Comparison of ENCODE assay signal across 12 mouse cellular contexts in genomic region chr10:59885174-59886080, GRCm38 (mm10). TPM values are rescaled to one million over a fixed set of nuclear protein-coding genes. Genes with fewer than 3 reads are reported as not detected.
A peak's percentile ranks its signal among the peaks of the same experiment; 100 is the strongest.
DNase-seq lines count a peak whose midpoint lies in the region; ATAC-seq and TF ChIP-seq lines count a peak whose summit lies in the region.
"Had no signal": no experiment of that assay in that cellular context is flagged by ENCODE, and none has a peak within 500 bp of the region (broad histone marks: within the 10 kb centered on the region; RNA-seq: fewer than 3 reads in every experiment).

No protein-coding gene starts in this region.

- no peak for TF ChIP-seq POLR2A in kidney, adult 2 months (IDR thresholded peaks at IDR 0.05; ENCODE audit: low read depth, low read length)
- TF ChIP-seq POLR2A in CH12.LX (IDR thresholded peaks at IDR 0.05; ENCODE audit: low read depth, low read length): no peak

- ATAC-seq in common myeloid progenitor, adult 5-6 weeks (replicated peaks; ENCODE audit: low read depth, poor library complexity, severe bottlenecking): 0 out of 2 replicates have a peak, but pooled peaks have one; percentile 15
- ATAC-seq: intestine, postnatal 0 days had no signal

- dilution Hi-C loops in CH12.LX (cut with MboI; ENCODE audit: extremely low pct_ligation_motif_present, extremely low pct_unique_long_range_greater_than_20kb, low sequenced_read_pairs): no loop called here

- peak overlapping the region; percentile 51 for H3K4me2 ChIP-seq in CH12.LX (ENCODE audit: insufficient read depth, low read depth, poor library complexity, severe bottlenecking)
- H3K4me2 ChIP-seq: forebrain, embryonic 12.5 days; stomach, embryonic 15.5 days had no signal

- H3K4me3 ChIP-seq in kidney, adult 2 months (ENCODE audit: insufficient read depth, low read depth, low read length): no peak overlapping the region
- H3K4me3 ChIP-seq in CH12.LX (replicated peaks in 1 of 3; ENCODE audit: low read depth in 2 of 3, low read length in 2 of 3, poor library complexity in 1 of 3): peak overlapping the region in 1 of 3 experiments; percentile 24
- no peak overlapping the region for H3K4me3 ChIP-seq in macrophage (ENCODE audit: inconsistent target)
- H3K4me3 ChIP-seq: forebrain, embryonic 12.5 days; stomach, embryonic 15.5 days had no signal

- H3K9ac ChIP-seq in CH12.LX (ENCODE audit: insufficient read depth, low read depth): peak overlapping the region; percentile 44
- H3K9ac ChIP-seq: forebrain, embryonic 12.5 days; stomach, embryonic 15.5 days had no signal

- H3K9me3 ChIP-seq in CH12.LX (replicated peaks; ENCODE audit: low read length): no peaks in the 10 kb centered on the region
- H3K9me3 ChIP-seq: forebrain, embryonic 12.5 days; stomach, embryonic 15.5 days had no signal

- no peak for TF ChIP-seq CTCF in kidney, adult 2 months (conservative IDR thresholded peaks at IDR 0.05; ENCODE audit: insufficient read depth, insufficient read length, low read depth, low read length)
- no peak for TF ChIP-seq CTCF in CH12.LX (conservative IDR thresholded peaks at IDR 0.05 in 1 of 2, IDR thresholded peaks at IDR 0.05 in 1 of 2; ENCODE audit: low read depth in 2 of 2, low read length in 2 of 2)

- peak overlapping the region; percentile 30; the same call in 1 of the 2 replicates for H3K27ac ChIP-seq in kidney, adult 2 months (ENCODE audit: insufficient read depth, low read depth, low read length)
- peak overlapping the region; percentile 98 for H3K27ac ChIP-seq in CH12.LX (ENCODE audit: insufficient read depth, low read depth)
- H3K27ac ChIP-seq in macrophage: peak overlapping the region; percentile 4; the same call in 1 of the 2 replicates
- H3K27ac ChIP-seq: forebrain, embryonic 12.5 days; stomach, embryonic 15.5 days had no signal

- H3K79me2 ChIP-seq in CH12.LX (replicated peaks; ENCODE audit: control insufficient read depth, extremely low read depth, insufficient read depth, poor library complexity, severe bottlenecking) (peaks cover 73% of the 10 kb centered on the region), macrophage (ENCODE audit: inconsistent target) (peaks cover 96% of the 10 kb centered on the region)

- in situ Hi-C loops in CH12.LX (cut with MboI; ENCODE audit: low pct_ligation_motif_present, low pct_unique_long_range_greater_than_20kb, low sequenced_read_pairs): no loop called here

- H3K36me3 ChIP-seq in kidney, adult 2 months (ENCODE audit: control insufficient read depth, insufficient read depth, low read length): no peaks in the 10 kb centered on the region
- H3K36me3 ChIP-seq in CH12.LX (replicated peaks in 1 of 2; ENCODE audit: control insufficient read depth in 1 of 2, insufficient read depth in 1 of 2, low read length in 1 of 2): peaks cover 7 to 59% of the 10 kb centered on the region in 2 experiments
- H3K36me3 ChIP-seq in macrophage (ENCODE audit: inconsistent target): peaks cover under 1% of the 10 kb centered on the region; the same call in 1 of the 2 replicates

- DNase-seq in kidney, adult 2 months: no peak
- DNase-seq in kidney, postnatal 14 days: no peak
- DNase-seq in CH12.LX (ENCODE audit: extremely low read depth): peak; percentile 52
- no peak for DNase-seq in right cerebral cortex, adult 18-20 months
- no peak for DNase-seq in right cerebral cortex, postnatal 36 days (ENCODE audit: low spot score in 2 of 2)
- DNase-seq: cerebellum, adult 11 months; embryo, embryonic 11 days had no signal

- TF ChIP-seq EP300 in CH12.LX (IDR thresholded peaks at IDR 0.05; ENCODE audit: low read length): no peak

- no peak for TF ChIP-seq RAD21 in CH12.LX (IDR thresholded peaks at IDR 0.05; ENCODE audit: low read depth, low read length)

- WGBS in kidney, adult 2 months: 69% methylated on average over 14 of the region's 14 CpGs
- 77% methylated on average over 14 of the region's 14 CpGs for WGBS in macrophage (ENCODE audit: missing documents)

- H3K27me3 ChIP-seq in kidney, adult 2 months (replicated peaks; ENCODE audit: control insufficient read depth, insufficient read depth, low read length): no peaks in the 10 kb centered on the region
- no peaks in the 10 kb centered on the region for H3K27me3 ChIP-seq in CH12.LX (replicated peaks)
- H3K27me3 ChIP-seq: forebrain, embryonic 12.5 days; stomach, embryonic 15.5 days had no signal

- H3K4me1 ChIP-seq in kidney, adult 2 months (ENCODE audit: control insufficient read depth, insufficient read depth, low read length): peaks cover 34% of the 10 kb centered on the region
- peaks cover 42 to 87% of the 10 kb centered on the region in 2 experiments for H3K4me1 ChIP-seq in CH12.LX (ENCODE audit: control insufficient read depth in 1 of 2, insufficient read depth in 2 of 2)

TF ChIP-seq in CH12.LX, 34 proteins besides CTCF, POLR2A, EP300 and RAD21:
- TF ChIP-seq MAX (IDR thresholded peaks at IDR 0.05; ENCODE audit: low read length) (peak; percentile 67; the same call in 1 of the 2 replicates), JUND (conservative IDR thresholded peaks at IDR 0.05; ENCODE audit: low read depth, low read length) (no peak), CHD1 (IDR thresholded peaks at IDR 0.05; ENCODE audit: low read depth, low read length) (no peak), MYC (IDR thresholded peaks at IDR 0.05; ENCODE audit: low read depth, low read length) (no peak), NELFE (IDR thresholded peaks at IDR 0.05; ENCODE audit: low read depth, low read length) (0 out of 2 replicates have a peak, but pooled peaks have one; percentile 19), ETS1 (conservative IDR thresholded peaks at IDR 0.05; ENCODE audit: low read depth, low read length) (0 out of 2 replicates have a peak, but pooled peaks have one; percentile 3), ZNF384 (IDR thresholded peaks at IDR 0.05; ENCODE audit: low read depth, low read length) (no peak), SIN3A (IDR thresholded peaks at IDR 0.05; ENCODE audit: low read length) (no peak)

RNA-seq across cellular contexts. Expression of gene Dnajb12, which starts 6.1 kb away (rescaled TPM):
- polyA plus RNA-seq in kidney, adult 2 months (2012; rRNA removed): 85.8 and 87.3 TPM in 2 replicates
- 17.0 and 21.5 TPM in 2 replicates for total RNA-seq in CH12.LX (2012; rRNA removed)
- 13.1 and 13.9 TPM in 2 replicates for total RNA-seq in CH12.LX (2014; rRNA removed)
- polyA plus RNA-seq in CH12.LX (2012; ENCODE audit: insufficient read length, low read depth): 30.3 and 35.9 TPM in 2 replicates
- total RNA-seq in common myeloid progenitor, adult 5-6 weeks (2017): 22.7 and 23.9 TPM in 2 replicates
- 10 to 100 TPM; 22.6 to 37.6 (median 29.2) TPM for total RNA-seq in macrophage (2018; cell fraction: chromatin; rRNA removed)
- total RNA-seq in macrophage (2018; cell fraction: cytosol; rRNA removed): 10 to 100 TPM; 32.5 to 45.7 (median 37.8) TPM
- total RNA-seq in macrophage (2018; cell fraction: nucleus; rRNA removed): 10 to 100 TPM; 26.1 to 38.9 (median 31.3) TPM
- 24.9 to 38.2 TPM (median 31.2 TPM) in 3 replicates for polyA plus RNA-seq in macrophage (2018)

Comparison
In these comparisons a context has a peak if more than half of its experiments do, and no peak if none do; other contexts are left out.
1. H3K27ac ChIP-seq: peak in every context shown above with its lines; median percentile 98 in CH12.LX; 30 in kidney, adult 2 months; 4 in macrophage.